Mouse (Mus musculus): ENCODE measurements around the gene Dnajb14. TPM values are rescaled to one million over a fixed set of nuclear protein-coding genes. Genes with fewer than 3 reads are reported as not detected.
A peak's percentile ranks its signal among the peaks of the same experiment; 100 is the strongest.
"Not testable (repeated sequence)": the region's sequence is repeated elsewhere in the genome, so short reads cannot be mapped to it uniquely, and the experiment has no call there.

The Dnajb14 gene
- polyA plus RNA-seq, 1 experiment from 2014 or later, result 16.6 TPM

- no peak for TF ChIP-seq CTCF (IDR thresholded peaks at IDR 0.05)
- no peaks in the 10 kb centered on the region for H3K27me3 ChIP-seq
- no peak for DNase-seq (ENCODE audit: low read depth, low spot score)
- in situ Hi-C loops (cut with MboI; ENCODE audit: low pct_unique_long_range_greater_than_20kb), result no loop called here
- ChIA-PET POLR2A (interaction anchor here (0.5 kb wide), 1 partner anchor 33 kb away, joined by 5 read pairs; no protein-coding TSS in a partner anchor), CTCF (interaction anchor here (1.1 to 1.6 kb wide), 2 partner anchors 21 to 148 kb away, joined by 3 read pairs; partner anchors contain the start of gene H2afz)
- no peak for ATAC-seq
Measured at GRCm38 (mm10) chr3:137842944-137843343, 24.5 kb upstream of the Dnajb14 start.

GRCm38 (mm10) chr3:137844263-137844662 is 23.2 kb upstream of the Dnajb14 start:
- no peak for TF ChIP-seq CTCF (IDR thresholded peaks at IDR 0.05)
- in situ Hi-C loops (cut with MboI; ENCODE audit: low pct_unique_long_range_greater_than_20kb), result no loop called here
- no peak for DNase-seq (ENCODE audit: low read depth, low spot score)
- CTCF ChIA-PET, result no interaction called here
- no peak for ATAC-seq
- no peaks in the 10 kb centered on the region for H3K27me3 ChIP-seq
- POLR2A ChIA-PET, result no interaction called here

- POLR2A ChIA-PET, result no interaction called here
- DNase-seq (ENCODE audit: low read depth, low spot score) (no peak), ATAC-seq (no peak)
- TF ChIP-seq CTCF (IDR thresholded peaks at IDR 0.05), result no peak
- H3K27me3 ChIP-seq, result no peaks in the 10 kb centered on the region
- CTCF ChIA-PET, result no interaction called here
- in situ Hi-C loops (cut with MboI; ENCODE audit: low pct_unique_long_range_greater_than_20kb), result no loop called here
Measured at GRCm38 (mm10) chr3:137846552-137846951, 20.9 kb upstream of the Dnajb14 start.

- in situ Hi-C loops (cut with MboI; ENCODE audit: low pct_unique_long_range_greater_than_20kb), result no loop called here
Measured at GRCm38 (mm10) chr3:137848354-137848753, 19.1 kb upstream of the Dnajb14 start.

GRCm38 (mm10) chr3:137849697-137850096 is 17.8 kb upstream of the Dnajb14 start:
- H3K27me3 ChIP-seq, result no peaks in the 10 kb centered on the region
- DNase-seq (ENCODE audit: low read depth, low spot score), result no peak
- CTCF ChIA-PET, result interaction anchor here (0.8 to 1.7 kb wide), 6 partner anchors 11 to 295 kb away, joined by 3 to 4 read pairs (median 4); partner anchors contain the start of gene Mttp
- in situ Hi-C loops (cut with MboI; ENCODE audit: low pct_unique_long_range_greater_than_20kb), result no loop called here
- ATAC-seq, result no peak
- TF ChIP-seq CTCF (IDR thresholded peaks at IDR 0.05), result peak; percentile 20
- POLR2A ChIA-PET, result interaction anchor here (0.7 kb wide), 3 partner anchors 29 to 1462 kb away, joined by 3 to 4 read pairs (median 3); no protein-coding TSS in a partner anchor

More at GRCm38 (mm10) chr3:137848354-137848753, 19.1 kb upstream of the Dnajb14 start:
- ChIA-PET CTCF (interaction anchor here (0.8 kb wide), 1 partner anchor 40 kb away, joined by 4 read pairs; no protein-coding TSS in a partner anchor), POLR2A (interaction anchor here (0.6 kb wide), 1 partner anchor 108 kb away, joined by 7 read pairs; no protein-coding TSS in a partner anchor)
- H3K27me3 ChIP-seq, result no peaks in the 10 kb centered on the region
- no peak for TF ChIP-seq CTCF (IDR thresholded peaks at IDR 0.05)
- ATAC-seq (no peak), DNase-seq (ENCODE audit: low read depth, low spot score) (no peak)

GRCm38 (mm10) chr3:137851196-137851595 is 16.3 kb upstream of the Dnajb14 start:
- no peak for ATAC-seq
- no peak for DNase-seq (ENCODE audit: low read depth, low spot score)
- peak; percentile 58 for TF ChIP-seq CTCF (IDR thresholded peaks at IDR 0.05)
- CTCF ChIA-PET, result interaction anchor here (1.5 to 1.6 kb wide), 2 partner anchors 10 to 293 kb away, joined by 4 to 5 read pairs; partner anchors contain the start of gene Mttp
- in situ Hi-C loops (cut with MboI; ENCODE audit: low pct_unique_long_range_greater_than_20kb), result no loop called here
- no peaks in the 10 kb centered on the region for H3K27me3 ChIP-seq
- POLR2A ChIA-PET, result no interaction called here

- DNase-seq (ENCODE audit: low read depth, low spot score); in situ Hi-C loops (cut with MboI; ENCODE audit: low pct_unique_long_range_greater_than_20kb); ATAC-seq; H3K27me3 ChIP-seq; CTCF ChIA-PET: not testable (repeated sequence)
- POLR2A ChIA-PET, result interaction anchor here (1.2 kb wide), 1 partner anchor 14 kb away, joined by 3 read pairs; the partner anchor contains the start of gene Dnajb14
Measured at GRCm38 (mm10) chr3:137853011-137853410, 14.5 kb upstream of the Dnajb14 start.

GRCm38 (mm10) chr3:137855328-137855727 is 12.1 kb upstream of the Dnajb14 start:
- in situ Hi-C loops (cut with MboI; ENCODE audit: low pct_unique_long_range_greater_than_20kb), result no loop called here
- CTCF ChIA-PET, result no interaction called here
- ATAC-seq, result peak; percentile 54
- no peak for DNase-seq (ENCODE audit: low read depth, low spot score)
- H3K27me3 ChIP-seq, result no peaks in the 10 kb centered on the region
- TF ChIP-seq CTCF (IDR thresholded peaks at IDR 0.05), result no peak
- POLR2A ChIA-PET, result no interaction called here

- no peak for TF ChIP-seq CTCF (IDR thresholded peaks at IDR 0.05)
- ATAC-seq (no peak), DNase-seq (ENCODE audit: low read depth, low spot score) (no peak)
- in situ Hi-C loops (cut with MboI; ENCODE audit: low pct_unique_long_range_greater_than_20kb), result no loop called here
- ChIA-PET POLR2A (no interaction called here), CTCF (no interaction called here)
- no peaks in the 10 kb centered on the region for H3K27me3 ChIP-seq
Measured at GRCm38 (mm10) chr3:137856061-137856460, 11.4 kb upstream of the Dnajb14 start.

GRCm38 (mm10) chr3:137860394-137861170 is 6.9 kb upstream of the Dnajb14 start:
- ATAC-seq (no peak), DNase-seq (ENCODE audit: low read depth, low spot score) (no peak)
- H3K27me3 ChIP-seq, result no peaks in the 10 kb centered on the region
- CTCF ChIA-PET, result interaction anchor here (1.3 to 1.8 kb wide), 3 partner anchors 11 to 131 kb away, joined by 4 to 6 read pairs (median 4); no protein-coding TSS in a partner anchor
- POLR2A ChIA-PET, result interaction anchor here (1.7 kb wide), 1 partner anchor 131 kb away, joined by 4 read pairs; no protein-coding TSS in a partner anchor
- in situ Hi-C loops (cut with MboI; ENCODE audit: low pct_unique_long_range_greater_than_20kb), result loop anchor here (5.0 kb wide), 1 partner anchor 83 kb away; no protein-coding TSS in a partner anchor
- TF ChIP-seq CTCF (IDR thresholded peaks at IDR 0.05), result no peak

- DNase-seq (ENCODE audit: low read depth, low spot score) (no peak), ATAC-seq (no peak)
- in situ Hi-C loops (cut with MboI; ENCODE audit: low pct_unique_long_range_greater_than_20kb), result loop anchor here (5.0 kb wide), 1 partner anchor 84 kb away; no protein-coding TSS in a partner anchor
- ChIA-PET CTCF (interaction anchor here (0.9 to 1.8 kb wide), 3 partner anchors 16 to 130 kb away, joined by 4 to 6 read pairs (median 4); no protein-coding TSS in a partner anchor), POLR2A (interaction anchor here (0.6 to 1.7 kb wide), 2 partner anchors 130 to 929 kb away, joined by 4 to 5 read pairs; no protein-coding TSS in a partner anchor)
- H3K27me3 ChIP-seq, result no peaks in the 10 kb centered on the region
- TF ChIP-seq CTCF (IDR thresholded peaks at IDR 0.05), result no peak
Measured at GRCm38 (mm10) chr3:137861436-137861835, 6.0 kb upstream of the Dnajb14 start.

Data from Patski (cell line).